Mouse (Mus musculus): ENCODE measurements around the gene Tcf15. TPM values are rescaled to one million over a fixed set of nuclear protein-coding genes. Genes with fewer than 3 reads are reported as not detected.
A peak's percentile ranks its signal among the peaks of the same experiment; 100 is the strongest.

The Tcf15 gene
- 10 to 100 TPM in 3 of 4 experiments, 1 to 10 TPM in 1; 7.4 to 14.4 (median 10.5) TPM for total RNA-seq (2022)

DNA sequence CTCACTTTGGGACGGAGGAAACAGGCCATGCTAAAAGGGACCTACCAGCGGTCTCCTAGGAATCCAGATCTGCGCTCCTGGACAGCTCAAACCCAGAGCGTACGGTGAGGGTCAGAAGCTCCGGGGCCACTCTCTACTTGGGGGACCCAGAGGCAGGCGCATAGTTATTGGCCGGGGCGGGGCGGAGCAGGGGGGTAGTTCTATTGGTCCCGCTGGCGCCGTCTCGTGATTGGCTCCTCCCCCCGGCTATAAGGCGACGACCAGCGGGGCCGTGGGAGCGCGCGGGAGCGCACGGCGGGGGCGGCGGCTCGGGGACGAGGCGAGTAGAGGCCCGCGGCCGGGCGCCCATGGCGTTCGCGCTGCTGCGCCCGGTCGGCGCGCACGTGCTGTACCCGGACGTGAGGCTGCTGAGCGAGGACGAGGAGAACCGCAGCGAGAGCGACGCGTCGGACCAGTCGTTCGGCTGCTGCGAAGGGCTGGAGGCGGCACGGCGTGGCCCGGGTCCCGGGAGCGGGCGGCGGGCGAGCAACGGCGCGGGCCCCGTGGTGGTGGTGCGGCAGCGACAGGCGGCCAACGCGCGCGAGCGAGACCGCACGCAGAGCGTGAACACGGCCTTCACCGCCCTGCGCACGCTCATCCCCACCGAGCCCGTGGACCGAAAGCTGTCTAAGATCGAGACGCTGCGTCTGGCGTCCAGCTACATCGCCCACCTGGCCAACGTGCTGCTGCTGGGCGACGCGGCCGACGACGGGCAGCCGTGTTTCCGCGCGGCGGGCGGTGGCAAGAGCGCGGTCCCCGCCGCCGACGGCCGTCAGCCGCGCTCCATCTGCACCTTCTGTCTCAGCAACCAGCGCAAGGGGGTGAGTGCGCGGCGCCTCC lies at the start of gene Tcf15:
TSS of gene Tcf15 (plus strand) at position 283 of the 879 bp plus-strand sequence.
- DNase-seq (ENCODE audit: low spot score in 2 of 2), result peak; percentile 43 to 60

DNA sequence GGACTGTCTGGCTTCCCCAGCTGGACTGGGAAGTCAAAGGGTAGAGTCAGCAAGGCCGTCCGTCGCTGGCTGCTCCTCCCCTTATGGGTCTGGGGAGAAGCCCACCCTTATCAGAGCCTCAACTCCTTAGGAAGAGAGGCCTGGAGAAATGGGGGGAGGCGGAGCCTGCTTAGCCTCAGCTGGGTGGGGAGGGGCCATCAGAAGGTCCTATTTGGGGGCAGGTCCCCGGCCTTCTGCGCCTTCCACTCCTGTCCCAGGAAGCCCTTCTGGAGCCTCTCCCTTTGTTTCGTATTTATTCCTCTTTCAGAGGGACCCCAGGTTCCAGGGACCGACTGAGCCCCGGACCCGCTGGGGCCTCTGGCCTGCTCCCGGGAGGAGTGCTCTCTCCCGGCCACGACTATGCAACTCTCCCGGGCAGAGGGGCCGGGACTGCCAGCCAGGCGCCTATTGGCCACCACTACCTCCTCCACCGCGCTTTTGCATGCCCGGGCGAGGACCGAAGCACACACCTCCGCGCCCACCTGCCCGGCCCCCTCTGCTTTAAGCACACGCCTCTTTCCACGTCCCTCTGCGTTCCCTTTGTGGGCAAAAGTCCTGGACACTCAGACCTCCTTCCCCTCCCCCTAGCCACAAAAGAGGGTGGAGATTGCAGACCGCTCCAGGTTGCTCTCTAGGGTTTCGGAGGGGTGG lies 48.4 kb upstream of the Tcf15 start:
- no peak for DNase-seq (ENCODE audit: low spot score in 2 of 2)

DNA sequence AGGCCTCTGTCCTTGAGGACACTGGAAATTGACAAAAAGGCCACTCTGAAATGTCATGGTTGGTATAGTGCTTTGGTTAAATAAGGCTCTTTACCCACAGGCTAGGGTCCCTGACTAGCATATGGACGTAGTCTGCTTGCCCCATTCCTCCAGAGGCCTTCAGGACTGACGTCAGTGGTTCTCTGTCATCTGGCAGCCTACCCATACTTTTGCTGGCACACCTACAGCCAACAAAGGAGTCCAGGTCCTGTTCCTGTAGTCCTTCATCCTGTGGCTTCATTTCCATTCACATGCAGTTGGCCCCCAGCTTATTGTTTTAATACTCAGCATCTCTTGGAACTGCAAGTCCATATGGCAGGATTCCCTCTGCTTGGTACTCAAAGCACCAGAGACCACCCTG lies 46.4 kb upstream of the Tcf15 start:
- DNase-seq (ENCODE audit: low spot score in 2 of 2), result no peak

DNA sequence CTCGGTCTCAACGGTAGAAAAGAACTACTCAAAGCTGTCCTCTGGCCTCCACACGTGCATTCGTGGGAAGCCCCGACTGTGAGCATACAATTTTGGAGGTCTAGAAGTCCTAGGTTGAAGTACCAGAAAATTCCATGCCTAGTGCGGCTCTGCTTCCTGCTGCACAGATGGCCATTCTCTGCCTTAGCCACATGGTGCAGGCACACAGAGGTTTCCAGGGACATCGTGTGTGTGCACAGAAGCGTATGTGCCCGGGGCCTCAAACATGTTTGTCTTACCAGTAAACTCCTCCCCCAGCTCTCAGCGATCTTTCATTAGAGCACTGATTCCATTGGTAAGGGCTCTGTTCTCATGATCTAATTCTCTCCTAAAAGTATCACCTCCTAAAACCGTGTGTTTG lies 45.4 kb upstream of the Tcf15 start:
- no peak for DNase-seq (ENCODE audit: low spot score in 2 of 2)

DNA sequence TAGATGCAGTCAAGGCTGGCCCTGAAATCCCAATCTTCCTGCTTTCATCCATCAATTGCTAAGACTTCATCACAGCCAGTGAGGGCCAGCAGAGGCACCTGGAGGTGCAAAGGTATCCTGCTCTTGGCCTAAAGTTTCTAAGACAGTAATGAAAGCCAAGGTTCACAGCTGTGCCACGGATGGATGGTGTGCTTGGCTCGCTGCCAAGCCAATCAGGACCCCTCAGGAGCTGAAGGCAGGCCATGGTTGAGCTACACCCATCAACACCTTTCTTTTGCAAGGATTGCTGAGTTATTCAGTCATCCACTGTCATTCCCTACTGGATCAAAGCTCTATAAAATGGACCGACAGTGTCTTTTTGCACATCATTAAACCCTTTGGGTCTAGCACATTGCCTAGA lies 43.8 kb upstream of the Tcf15 start:
- no peak for DNase-seq (ENCODE audit: low spot score in 2 of 2)

DNA sequence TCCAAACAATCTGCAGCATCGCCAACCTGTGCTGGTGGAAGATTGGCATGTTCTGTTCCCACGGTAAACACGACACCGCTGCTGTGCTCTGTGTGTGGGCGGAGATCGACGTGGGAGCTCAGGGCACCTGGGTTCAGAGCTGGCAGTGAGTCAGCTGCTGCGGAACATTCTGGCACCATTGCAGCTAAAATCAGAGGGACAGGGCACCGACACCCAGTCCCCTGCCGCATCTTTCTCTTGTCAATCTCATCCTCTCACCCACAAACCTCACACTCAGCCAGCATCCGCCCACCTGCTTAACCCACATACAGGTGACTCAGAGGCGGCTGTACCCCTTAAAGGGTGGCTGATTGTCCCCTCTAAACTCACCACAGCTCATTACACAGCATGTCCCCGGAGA lies 41.6 kb upstream of the Tcf15 start:
- DNase-seq (ENCODE audit: low spot score in 2 of 2), result no peak

DNA sequence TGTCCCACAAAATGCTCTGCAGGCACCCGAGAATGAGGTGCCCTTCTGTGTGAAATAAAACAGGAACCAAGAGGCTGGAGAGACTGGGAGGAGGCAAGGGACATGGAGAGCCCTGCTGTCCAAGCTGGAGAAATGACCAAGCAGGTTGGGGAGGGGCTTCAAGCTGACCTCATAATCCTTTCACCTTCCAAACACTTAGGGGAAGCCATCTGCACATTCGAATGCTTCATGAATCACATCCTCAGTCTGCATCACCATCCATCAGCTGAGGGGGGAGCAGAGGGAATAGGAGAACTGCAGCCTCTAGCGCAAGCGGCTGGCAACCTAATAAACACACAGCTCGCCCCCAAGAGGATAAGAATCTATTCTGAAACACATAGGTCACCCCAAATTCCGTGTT lies 41.0 kb upstream of the Tcf15 start:
- no peak for DNase-seq (ENCODE audit: low spot score in 2 of 2)

DNA sequence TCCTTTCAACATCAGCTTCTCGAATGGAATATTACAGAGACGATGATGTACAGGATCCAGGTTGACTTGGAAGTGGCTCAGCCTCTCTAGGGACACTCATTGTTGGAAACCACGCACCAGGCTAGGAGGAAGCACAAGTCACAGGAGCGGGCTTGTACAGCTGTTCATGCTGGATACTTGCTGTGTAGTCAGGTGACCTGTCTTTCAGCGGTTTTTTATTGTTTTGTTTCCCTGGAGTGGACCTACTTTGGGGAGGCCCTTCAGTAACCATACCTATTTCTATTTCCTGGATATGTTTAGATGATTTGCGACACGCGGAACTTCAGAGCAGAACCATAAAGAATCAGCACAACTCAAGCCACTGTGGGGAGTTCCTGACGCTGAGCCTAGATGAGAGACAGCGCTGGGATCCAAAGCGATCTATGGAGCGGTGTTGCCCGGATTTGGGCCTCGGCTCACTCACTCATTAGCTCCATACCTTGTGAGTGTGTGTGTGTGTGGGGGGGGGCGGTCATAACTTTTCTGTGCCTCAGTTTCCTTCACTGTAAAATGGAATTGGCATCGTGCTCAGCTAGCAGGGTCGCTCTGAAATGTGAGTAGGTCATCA lies 38.5 kb upstream of the Tcf15 start:
- DNase-seq (ENCODE audit: low spot score in 2 of 2), result no peak

DNA sequence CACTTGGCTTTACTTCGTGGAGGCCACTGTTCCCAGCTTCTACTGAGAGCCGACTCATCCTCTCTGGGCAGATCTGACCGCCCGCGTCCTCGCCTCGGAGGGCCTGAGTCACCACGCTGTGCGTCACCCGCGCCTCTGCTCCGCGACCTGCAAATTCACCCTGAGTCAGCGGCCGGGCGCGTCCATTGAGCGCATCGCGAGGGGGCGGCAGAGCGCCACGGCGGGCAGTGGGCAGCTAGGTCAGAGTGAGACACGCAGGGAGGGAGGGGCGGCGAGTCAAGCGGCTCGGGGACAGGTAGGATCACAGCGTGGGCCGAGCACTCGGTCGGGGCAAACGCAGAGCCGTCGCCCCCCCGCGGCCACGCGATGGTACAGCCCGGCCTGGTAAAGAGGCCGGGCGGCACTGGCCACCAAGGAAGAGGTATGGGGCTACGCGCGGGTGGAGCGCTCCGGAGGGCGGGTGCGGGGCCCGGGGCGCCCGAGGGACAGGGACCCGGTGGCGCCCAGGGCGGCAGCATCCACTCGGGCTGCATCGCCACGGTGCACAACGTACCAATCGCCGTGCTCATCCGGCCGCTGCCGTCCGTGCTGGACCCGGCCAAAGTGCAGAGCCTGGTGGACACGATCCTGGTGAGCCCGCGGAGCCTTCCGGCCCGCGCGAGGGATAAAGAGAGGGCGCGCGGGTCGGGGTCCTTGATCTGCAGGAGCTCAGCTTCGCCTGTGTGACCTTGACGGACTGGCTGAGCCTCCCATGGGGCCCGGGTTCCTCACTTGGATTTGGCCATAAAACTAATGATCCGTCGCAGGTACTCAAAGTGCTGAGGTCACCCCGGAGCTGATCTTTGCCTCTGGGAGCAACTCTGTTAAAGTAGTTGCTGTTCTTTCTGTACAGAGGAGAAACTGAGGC lies 37.8 kb upstream of the Tcf15 start, which contains the start of gene Srxn1:
TSS of gene Srxn1 (plus strand) at position 199 of the 907 bp plus-strand sequence.
- peak; percentile 88 for DNase-seq (ENCODE audit: low spot score in 2 of 2)

DNA sequence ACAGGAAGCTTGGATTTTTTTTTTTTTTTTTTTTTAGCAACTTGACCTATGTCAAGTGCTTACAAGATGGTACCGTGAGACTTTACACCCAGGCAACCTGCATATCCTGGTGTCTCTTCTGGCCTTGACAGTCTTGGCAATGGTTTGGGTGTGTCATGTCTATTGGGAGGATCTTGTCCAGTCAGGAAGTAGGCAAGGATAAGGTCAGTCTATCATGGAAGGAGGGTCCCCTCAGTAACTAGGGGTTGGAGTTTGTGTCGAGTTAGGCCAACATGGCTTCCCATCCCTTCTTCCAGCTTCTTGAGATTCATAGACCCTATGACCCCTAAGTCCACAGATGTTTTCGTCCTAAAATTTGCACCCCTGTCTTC lies 37.2 kb upstream of the Tcf15 start:
- DNase-seq (ENCODE audit: low spot score in 2 of 2), result no peak

DNA sequence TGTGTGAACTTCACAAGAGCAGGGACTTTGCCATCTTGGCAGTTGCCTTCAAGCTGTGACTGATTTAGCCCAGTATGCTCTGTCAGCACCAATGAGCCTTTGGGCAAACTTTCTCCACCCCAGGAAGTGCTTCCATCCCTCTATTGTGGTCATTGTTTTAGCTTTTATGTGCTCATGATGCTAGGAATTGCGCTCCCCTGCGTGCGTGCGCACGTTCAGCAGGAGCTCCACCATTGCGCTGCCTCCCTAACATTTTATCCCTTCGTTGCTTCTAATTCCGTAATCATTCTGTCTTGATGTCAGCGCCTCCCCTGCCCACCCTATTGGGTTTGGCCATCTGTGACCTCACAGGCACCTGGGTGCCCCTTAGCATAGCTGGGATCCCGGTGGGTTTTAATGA lies 36.8 kb upstream of the Tcf15 start:
- DNase-seq (ENCODE audit: low spot score in 2 of 2), result no peak

DNA sequence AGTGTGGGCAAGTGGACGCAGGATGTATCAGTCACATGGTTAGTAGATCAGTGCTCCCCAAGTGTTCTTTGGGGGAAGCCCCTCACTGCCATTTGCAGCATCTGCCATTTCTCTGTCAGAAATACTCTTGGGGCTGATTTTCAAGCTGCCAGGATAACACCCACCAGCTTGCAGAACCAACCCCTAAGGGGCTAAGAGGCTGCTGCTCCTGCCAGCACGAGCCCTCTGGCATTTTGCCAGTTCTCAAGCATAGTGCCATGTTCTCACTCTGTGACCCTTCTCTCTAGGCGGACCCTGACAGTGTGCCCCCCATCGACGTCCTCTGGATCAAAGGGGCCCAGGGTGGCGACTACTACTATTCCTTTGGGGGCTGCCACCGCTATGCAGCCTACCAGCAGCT lies 34.7 kb upstream of the Tcf15 start:
- DNase-seq (ENCODE audit: low spot score in 2 of 2), result no peak

DNA sequence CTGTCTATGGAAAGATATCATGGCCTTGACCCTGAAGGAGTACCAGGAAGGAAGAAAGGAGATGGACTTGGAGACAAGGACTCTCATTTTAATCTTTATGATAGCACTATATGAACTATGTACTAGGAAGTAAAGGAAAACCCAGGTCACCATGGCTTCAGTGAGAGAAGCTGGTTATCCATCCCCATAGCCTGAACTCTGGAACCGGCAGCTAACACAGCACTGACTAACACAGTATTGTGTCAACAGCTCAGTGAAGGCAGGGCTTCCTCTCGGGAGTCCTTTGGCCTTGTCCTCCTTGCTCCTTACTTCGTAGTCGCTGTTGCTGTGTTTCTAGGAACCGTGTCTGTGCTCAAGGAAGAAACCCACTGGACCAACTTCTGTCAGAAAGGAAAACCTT lies 34.0 kb upstream of the Tcf15 start:
- DNase-seq (ENCODE audit: low spot score in 2 of 2), result no peak

DNA sequence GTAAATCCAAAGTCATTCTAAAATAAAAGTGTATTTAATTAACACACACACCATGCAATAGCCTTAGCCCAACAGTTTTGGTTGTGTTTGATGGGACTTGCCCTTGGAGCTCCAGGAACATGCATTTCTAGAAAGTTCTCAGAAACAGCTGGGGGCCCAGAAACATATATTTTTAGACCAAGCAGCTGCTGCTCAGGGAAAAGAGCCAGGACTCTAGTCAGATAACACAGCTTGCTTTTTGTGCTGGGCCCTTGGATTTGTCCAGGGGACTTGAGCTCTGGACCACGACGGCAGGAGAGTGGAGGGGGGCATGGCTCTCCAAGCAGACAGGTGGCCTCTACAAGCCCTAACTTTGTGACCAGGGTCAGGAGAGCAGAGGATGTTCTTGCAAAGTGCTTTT lies 32.0 kb upstream of the Tcf15 start:
- no peak for DNase-seq (ENCODE audit: low spot score in 2 of 2)

DNA sequence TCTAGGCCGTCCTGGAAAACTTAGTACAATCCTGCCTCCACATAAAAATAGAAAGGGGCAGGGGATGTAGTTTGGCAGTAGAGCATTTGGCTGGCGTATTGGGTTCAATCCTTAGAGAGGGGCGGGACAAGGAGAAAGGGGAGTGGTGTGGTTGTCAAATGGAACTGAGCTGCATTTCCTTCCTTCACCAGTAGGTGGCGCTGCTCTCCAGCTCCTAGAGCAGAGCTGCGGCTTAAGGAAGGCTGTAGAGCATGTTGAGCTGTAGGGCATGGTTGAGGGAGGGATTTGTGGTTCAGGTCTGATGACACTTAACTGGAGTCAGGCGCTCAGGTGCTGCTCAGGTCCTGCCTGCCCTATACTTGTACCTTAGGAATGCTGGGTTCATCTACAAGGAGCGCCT lies 31.4 kb upstream of the Tcf15 start:
- peak; percentile 82 to 85 for DNase-seq (ENCODE audit: low spot score in 2 of 2)

DNA sequence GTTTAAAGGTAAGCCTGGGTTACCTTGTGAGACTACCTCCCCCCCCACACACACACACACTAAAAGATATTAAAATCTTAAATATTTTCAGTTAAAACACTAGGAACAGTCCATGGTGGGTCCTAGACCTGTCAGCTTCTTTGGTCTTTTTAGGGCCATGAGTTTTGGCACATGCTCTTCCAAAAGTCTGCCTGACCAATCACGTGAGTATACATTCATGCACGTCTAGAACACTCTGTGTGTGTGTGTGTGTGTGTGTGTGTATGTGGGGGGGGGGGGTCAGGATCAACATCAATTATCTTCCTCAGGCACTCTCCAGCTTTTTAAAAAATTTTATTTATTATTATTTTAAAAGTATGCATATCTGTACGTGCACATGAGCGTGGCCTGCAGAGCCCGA lies 30.9 kb upstream of the Tcf15 start:
- no peak for DNase-seq (ENCODE audit: low spot score in 2 of 2)

DNA sequence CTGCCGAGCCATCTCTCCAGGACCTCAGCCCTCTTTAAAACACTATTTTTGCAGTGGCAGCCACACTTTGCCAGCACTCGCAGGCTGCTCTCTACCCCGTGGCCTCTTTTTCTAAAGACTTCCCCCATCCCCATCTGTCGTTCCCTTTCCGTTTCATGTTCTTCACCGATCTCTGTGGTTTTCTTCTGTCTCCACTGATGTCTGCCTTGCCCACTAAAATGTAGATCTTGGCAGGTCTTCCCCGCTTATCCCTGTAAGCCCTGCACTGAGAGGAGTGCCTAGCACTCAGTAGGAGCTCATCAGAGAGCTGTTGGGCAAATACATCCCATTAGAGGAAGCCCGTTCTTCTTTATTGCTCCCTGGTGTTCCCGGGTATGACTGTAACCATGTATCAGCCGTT lies 30.4 kb upstream of the Tcf15 start:
- no peak for DNase-seq (ENCODE audit: low spot score in 2 of 2)

DNA sequence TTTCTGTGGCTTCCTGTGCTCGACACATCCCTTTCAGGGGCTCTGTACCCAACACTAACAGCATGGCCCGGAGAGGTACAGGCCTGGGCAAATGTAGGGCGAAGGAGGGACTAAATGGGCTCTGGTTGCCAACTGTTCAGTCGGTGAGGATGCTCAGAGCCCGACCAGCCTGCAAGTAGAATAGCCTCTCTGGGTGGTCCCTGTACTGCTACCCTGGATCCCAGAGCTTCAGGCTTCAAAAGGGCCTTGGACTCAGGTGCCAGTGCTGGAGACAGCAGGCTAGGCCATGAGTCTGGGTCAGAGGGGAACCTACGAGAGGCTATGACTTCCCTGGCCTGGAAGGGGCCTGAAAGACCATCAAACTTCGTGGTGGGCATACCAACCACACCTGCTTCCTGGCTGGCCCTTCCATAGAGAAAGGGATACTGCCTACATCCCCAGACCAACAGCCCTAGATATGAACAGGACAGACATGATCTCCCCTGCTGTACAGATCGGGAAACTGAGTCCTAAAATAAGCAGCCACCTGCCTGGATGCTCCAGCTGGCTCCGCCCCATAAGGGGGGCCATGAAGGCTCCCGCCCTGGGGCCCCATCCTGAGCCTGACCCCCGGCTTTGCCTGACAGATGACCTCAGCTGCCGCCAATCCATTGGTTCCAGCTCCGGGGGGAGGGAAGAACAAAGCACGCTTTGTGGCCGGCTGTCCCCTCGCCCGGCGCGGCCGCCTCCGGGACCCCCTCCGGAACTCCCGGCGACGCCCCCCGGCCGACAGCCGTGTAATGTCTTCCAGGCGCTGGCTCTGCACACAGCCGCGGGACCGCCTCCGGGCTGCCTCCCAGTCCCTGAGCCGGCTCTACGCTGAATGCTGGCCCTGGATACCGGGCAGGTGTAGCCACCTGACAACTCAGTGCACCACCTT lies 29.0 kb upstream of the Tcf15 start:
- no peak for DNase-seq (ENCODE audit: low spot score in 2 of 2)

DNA sequence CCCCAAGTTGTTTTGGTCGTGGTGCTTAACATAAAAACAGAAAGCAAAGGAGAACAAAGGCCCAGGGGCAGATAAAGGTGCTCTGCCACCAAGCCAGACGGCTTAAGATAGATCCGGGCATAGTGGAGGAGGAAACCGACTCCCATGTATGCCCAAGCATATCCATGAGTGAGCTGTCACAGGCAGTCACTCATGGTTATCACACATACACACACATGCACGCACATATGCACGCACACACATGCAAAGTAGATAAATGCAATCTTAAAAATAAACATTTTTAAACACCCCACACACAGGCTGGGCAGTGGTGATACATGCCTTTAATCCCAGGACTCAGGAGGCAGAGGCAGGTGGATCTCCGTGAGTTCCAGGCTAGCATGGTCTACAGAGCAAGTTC lies 25.7 kb upstream of the Tcf15 start:
- DNase-seq (ENCODE audit: low spot score in 2 of 2), result no peak

DNA sequence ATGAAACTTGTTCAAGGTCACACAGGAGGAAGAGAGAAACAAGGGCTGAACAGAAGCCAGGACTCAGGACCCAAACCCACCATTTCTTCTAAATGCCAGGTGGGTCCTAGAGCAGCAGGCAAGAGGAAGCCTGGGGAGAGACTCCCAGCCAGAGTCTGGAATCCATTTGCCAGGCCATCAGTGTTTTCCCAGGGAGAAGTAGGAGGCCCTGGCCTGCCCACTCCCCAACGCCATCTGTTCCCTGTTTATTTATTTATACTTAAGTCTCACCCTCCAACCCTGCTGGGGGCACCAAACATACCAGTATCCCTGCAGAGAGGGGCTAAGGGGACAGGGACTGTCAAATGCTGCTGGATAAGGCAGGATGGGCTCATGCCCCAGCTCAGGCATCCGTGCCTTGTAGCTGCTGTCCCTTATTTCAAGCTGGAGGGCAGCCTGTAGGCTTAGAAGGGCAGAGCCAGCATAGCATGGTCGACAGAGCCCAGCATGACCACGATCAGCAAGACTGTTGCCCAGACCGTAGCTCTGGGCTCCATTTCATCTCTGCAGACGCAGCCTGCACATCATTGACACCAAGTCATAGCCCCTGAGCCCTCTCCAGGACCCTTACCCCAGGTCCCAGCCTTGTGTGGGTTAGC lies 24.0 kb upstream of the Tcf15 start:
- DNase-seq (ENCODE audit: low spot score in 2 of 2), result no peak
